Mouse (Mus musculus): ENCODE results near the gene Akap2. TPM values are rescaled to one million over a fixed set of nuclear protein-coding genes. Genes with fewer than 3 reads are reported as not detected.
"Not testable (repeated sequence)": the region's sequence is repeated elsewhere in the genome, so short reads cannot be mapped to it uniquely, and the experiment has no call there.

Akap2 gene
- polyA plus RNA-seq, 1 experiment from 2014 or later: 99.3 TPM

GRCm38 (mm10) chr4:57885186-57885585, 167.7 kb downstream of the Akap2 start:
- no peak for ATAC-seq
- no peak for DNase-seq (ENCODE audit: low read depth, low spot score)
- H3K27me3 ChIP-seq: no peaks in the 10 kb centered on the region
- no peak for TF ChIP-seq CTCF (IDR thresholded peaks at IDR 0.05)
- in situ Hi-C loops (cut with MboI; ENCODE audit: low pct_unique_long_range_greater_than_20kb): no loop called here
- CTCF ChIA-PET: interaction anchor here (1.1 kb wide), 1 partner anchor 214 kb away, joined by 3 read pairs; no protein-coding TSS in a partner anchor
- POLR2A ChIA-PET: interaction anchor here (0.6 kb wide), 1 partner anchor 14 kb away, joined by 4 read pairs; no protein-coding TSS in a partner anchor

DNA sequence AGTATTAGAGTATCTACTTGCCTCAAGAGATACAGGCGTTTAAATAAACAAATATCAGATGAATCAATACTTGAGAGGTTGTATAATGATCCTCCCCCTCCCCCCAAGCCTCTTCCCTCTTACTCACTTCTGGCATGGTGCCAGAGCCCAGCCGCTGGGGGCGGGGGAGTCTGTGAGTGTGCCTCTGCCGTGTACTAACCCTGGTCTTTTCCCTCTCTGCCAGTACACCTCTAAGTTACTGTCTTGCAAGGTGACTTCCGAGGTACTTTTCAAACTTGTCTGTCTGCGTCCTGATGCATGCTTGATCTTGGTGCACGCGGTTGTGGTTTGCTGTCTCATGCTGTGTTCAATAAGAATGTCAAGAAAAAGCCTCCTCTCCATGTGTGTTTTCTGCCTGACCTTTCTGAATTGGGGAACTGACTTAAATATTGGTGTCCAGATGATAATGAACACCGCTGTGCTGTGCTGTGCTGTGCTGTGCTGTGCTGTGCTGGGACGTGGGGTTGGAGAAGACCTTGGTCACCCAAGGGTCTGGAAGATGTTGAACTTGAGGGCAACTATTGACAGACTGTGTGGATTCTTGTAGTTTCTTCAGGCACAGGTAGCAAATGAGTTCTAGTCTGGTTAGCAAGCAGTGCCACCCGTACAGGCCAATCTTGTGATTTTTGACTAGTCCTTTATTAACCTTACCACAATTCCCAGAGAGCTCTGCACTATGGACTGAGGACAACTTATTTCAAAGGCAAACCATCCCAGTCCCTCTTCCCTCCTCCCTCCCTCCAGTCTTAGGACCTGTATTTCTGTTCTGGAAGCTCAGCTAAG, 168.8 kb downstream of the Akap2 start:
- no peak for ATAC-seq
- TF ChIP-seq CTCF (IDR thresholded peaks at IDR 0.05): no peak
- H3K27me3 ChIP-seq: no peaks in the 10 kb centered on the region
- ChIA-PET CTCF (no interaction called here), POLR2A (interaction anchor here (0.6 kb wide), 1 partner anchor 13 kb away, joined by 4 read pairs; no protein-coding TSS in a partner anchor)
- DNase-seq (ENCODE audit: low read depth, low spot score): no peak
- in situ Hi-C loops (cut with MboI; ENCODE audit: low pct_unique_long_range_greater_than_20kb): no loop called here

GRCm38 (mm10) chr4:57886888-57887230, 169.4 kb downstream of the Akap2 start:
- DNase-seq (ENCODE audit: low read depth, low spot score): no peak
- ATAC-seq: no peak
- in situ Hi-C loops (cut with MboI; ENCODE audit: low pct_unique_long_range_greater_than_20kb): no loop called here

GRCm38 (mm10) chr4:57888246-57888645, 170.8 kb downstream of the Akap2 start:
- H3K27me3 ChIP-seq: no peaks in the 10 kb centered on the region
- TF ChIP-seq CTCF (IDR thresholded peaks at IDR 0.05): no peak
- ChIA-PET CTCF (no interaction called here), POLR2A (interaction anchor here (1.3 kb wide), 1 partner anchor 10 kb away, joined by 4 read pairs; no protein-coding TSS in a partner anchor)
- in situ Hi-C loops (cut with MboI; ENCODE audit: low pct_unique_long_range_greater_than_20kb): no loop called here
- ATAC-seq (no peak), DNase-seq (ENCODE audit: low read depth, low spot score) (no peak)

More at GRCm38 (mm10) chr4:57886888-57887230, 169.4 kb downstream of the Akap2 start:
- TF ChIP-seq CTCF (IDR thresholded peaks at IDR 0.05): no peak
- H3K27me3 ChIP-seq: no peaks in the 10 kb centered on the region
- POLR2A ChIA-PET: no interaction called here
- CTCF ChIA-PET: no interaction called here

- ChIA-PET CTCF (interaction anchor here (1.6 kb wide), 1 partner anchor 216 kb away, joined by 4 read pairs; no protein-coding TSS in a partner anchor), POLR2A (interaction anchor here (1.3 kb wide), 1 partner anchor 9 kb away, joined by 4 read pairs; no protein-coding TSS in a partner anchor)
- ATAC-seq; H3K27me3 ChIP-seq; DNase-seq (ENCODE audit: low read depth, low spot score); in situ Hi-C loops (cut with MboI; ENCODE audit: low pct_unique_long_range_greater_than_20kb): not testable (repeated sequence)
Measured at GRCm38 (mm10) chr4:57888978-57889377, 171.5 kb downstream of the Akap2 start.

DNA sequence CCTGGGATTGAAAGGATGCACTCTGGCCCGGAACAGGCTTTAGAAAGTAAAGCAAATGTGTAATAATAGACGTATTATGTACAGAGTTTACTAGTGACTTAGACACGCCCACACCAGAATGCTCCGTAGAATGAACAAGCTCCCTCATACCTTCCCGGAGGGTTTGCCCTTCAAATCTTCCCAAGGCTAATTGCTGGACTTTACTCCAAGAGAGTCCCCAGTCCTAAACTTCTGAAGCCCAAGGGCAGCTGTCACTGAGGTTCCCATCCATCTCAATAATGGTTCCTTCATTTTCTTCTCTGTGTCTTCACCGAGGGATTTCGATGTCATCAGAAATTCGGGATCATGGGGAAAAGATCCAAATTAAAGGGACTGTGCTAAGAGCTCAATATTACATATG, 172.3 kb downstream of the Akap2 start:
- no peak for DNase-seq (ENCODE audit: low read depth, low spot score)
- no peak for TF ChIP-seq CTCF (IDR thresholded peaks at IDR 0.05)
- H3K27me3 ChIP-seq: no peaks in the 10 kb centered on the region
- CTCF ChIA-PET: interaction anchor here (1.6 kb wide), 1 partner anchor 217 kb away, joined by 4 read pairs; no protein-coding TSS in a partner anchor
- ATAC-seq: no peak
- POLR2A ChIA-PET: no interaction called here
- in situ Hi-C loops (cut with MboI; ENCODE audit: low pct_unique_long_range_greater_than_20kb): no loop called here

DNA sequence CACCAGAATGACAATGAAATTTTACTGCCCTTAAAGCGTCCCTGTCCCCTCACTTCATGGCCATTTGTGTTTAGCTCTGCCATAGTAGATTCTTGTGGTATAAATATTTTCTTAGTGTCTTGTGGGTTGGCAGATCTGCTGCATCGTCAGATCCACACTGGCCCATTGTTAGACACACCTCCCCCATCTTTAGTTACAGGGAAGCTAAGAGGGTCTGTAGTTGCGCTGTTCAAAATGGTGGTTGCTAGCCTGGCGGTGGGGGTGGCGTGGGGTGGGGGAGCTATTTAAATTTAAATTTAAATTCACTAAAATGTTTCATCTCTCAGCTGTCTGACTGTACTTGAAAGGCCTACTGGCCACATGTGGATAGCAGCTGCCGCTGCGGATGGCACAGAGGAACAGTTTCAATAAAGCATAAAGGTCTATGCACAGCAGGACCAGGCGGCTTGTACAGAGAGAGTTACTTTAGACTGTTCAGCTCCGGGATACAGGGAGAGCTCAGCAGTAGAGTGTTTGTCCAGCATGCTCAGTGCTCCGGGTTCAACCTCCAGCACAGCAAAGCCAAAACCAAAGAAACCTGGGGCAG, 174.6 kb downstream of the Akap2 start:
- no peaks in the 10 kb centered on the region for H3K27me3 ChIP-seq
- TF ChIP-seq CTCF (IDR thresholded peaks at IDR 0.05): no peak
- CTCF ChIA-PET: no interaction called here
- ATAC-seq (no peak), DNase-seq (ENCODE audit: low read depth, low spot score) (no peak)
- POLR2A ChIA-PET: interaction anchor here (0.6 kb wide), 1 partner anchor 217 kb away, joined by 3 read pairs; no protein-coding TSS in a partner anchor
- in situ Hi-C loops (cut with MboI; ENCODE audit: low pct_unique_long_range_greater_than_20kb): no loop called here

GRCm38 (mm10) chr4:57895140-57895539, 177.7 kb downstream of the Akap2 start:
- ATAC-seq (no peak), DNase-seq (ENCODE audit: low read depth, low spot score) (no peak)
- in situ Hi-C loops (cut with MboI; ENCODE audit: low pct_unique_long_range_greater_than_20kb): no loop called here
- no peak for TF ChIP-seq CTCF (IDR thresholded peaks at IDR 0.05)
- no peaks in the 10 kb centered on the region for H3K27me3 ChIP-seq
- CTCF ChIA-PET: no interaction called here
- POLR2A ChIA-PET: interaction anchor here (0.6 kb wide), 1 partner anchor 115 kb away, joined by 4 read pairs; no protein-coding TSS in a partner anchor

DNA sequence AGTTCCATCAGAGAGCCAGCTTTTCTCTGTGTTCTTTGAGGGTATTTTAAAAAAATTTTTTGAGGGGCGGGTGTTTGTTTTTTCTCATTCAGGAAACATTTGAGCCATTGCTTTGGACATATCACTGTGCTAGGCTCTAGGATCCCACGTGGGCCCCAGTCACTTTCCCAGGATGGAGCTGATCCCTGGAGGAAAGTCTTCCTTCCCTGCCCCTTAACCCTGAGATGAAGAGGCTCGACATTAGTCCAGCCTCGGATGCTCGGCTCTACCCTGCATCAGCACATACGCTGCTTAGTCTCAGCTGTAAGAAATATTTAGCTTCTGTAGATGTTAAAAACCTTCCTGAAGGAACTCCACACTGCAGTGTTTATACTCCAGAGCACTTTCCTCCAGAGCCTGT, 178.4 kb downstream of the Akap2 start:
- TF ChIP-seq CTCF (IDR thresholded peaks at IDR 0.05): no peak
- ChIA-PET CTCF (no interaction called here), POLR2A (no interaction called here)
- no peak for DNase-seq (ENCODE audit: low read depth, low spot score)
- no peaks in the 10 kb centered on the region for H3K27me3 ChIP-seq
- no peak for ATAC-seq
- in situ Hi-C loops (cut with MboI; ENCODE audit: low pct_unique_long_range_greater_than_20kb): no loop called here

- no peak for ATAC-seq
- in situ Hi-C loops (cut with MboI; ENCODE audit: low pct_unique_long_range_greater_than_20kb): no loop called here
- ChIA-PET CTCF (no interaction called here), POLR2A (no interaction called here)
- TF ChIP-seq CTCF (IDR thresholded peaks at IDR 0.05): no peak
- no peak for DNase-seq (ENCODE audit: low read depth, low spot score)
- H3K27me3 ChIP-seq: no peaks in the 10 kb centered on the region
Measured at GRCm38 (mm10) chr4:57896631-57897030, 179.2 kb downstream of the Akap2 start.

DNA sequence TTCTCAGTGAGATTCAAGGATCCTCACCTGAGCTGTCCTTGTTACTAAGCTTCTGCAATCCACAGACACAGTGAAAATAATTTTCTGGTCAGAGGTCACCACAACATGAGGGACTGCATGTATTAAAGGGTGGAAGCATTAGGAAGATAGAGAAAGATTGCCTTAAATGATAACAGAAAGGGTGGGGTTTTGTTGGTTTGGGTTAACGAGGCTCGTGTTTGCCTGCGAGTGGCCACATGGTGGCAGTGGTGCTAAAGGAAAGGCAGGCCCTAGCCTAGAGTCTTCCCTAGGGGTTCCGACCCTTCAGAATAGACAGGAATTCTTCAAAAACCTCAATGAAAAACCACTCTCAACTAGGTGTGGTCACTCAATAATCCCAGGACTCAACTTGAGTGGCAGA, 183.8 kb downstream of the Akap2 start:
- ChIA-PET CTCF (interaction anchor here (0.7 to 4.1 kb wide), 6 partner anchors 13 to 352 kb away, joined by 3 to 23 read pairs (median 4); partner anchors contain the start of gene D630039A03Rik), POLR2A (interaction anchor here (0.6 kb wide), 1 partner anchor 69 kb away, joined by 3 read pairs; no protein-coding TSS in a partner anchor)
- in situ Hi-C loops (cut with MboI; ENCODE audit: low pct_unique_long_range_greater_than_20kb): loop anchor here (5.0 to 25.0 kb wide), 3 partner anchors 229 to 536 kb away; no protein-coding TSS in a partner anchor
- peak; percentile 68 for TF ChIP-seq CTCF (IDR thresholded peaks at IDR 0.05)
- no peak for ATAC-seq
- DNase-seq (ENCODE audit: low read depth, low spot score): no peak
- H3K27me3 ChIP-seq: no peaks in the 10 kb centered on the region

Data from Patski (cell line).